Mouse (Mus musculus) cerebellum, adult 11 months (tissue): ENCODE data around the gene Itih5.

Experiments used
- DNase-seq: peaks from one replicate; pipeline ENCODE4 v3.0.0; 2022

The Itih5 gene

DNA sequence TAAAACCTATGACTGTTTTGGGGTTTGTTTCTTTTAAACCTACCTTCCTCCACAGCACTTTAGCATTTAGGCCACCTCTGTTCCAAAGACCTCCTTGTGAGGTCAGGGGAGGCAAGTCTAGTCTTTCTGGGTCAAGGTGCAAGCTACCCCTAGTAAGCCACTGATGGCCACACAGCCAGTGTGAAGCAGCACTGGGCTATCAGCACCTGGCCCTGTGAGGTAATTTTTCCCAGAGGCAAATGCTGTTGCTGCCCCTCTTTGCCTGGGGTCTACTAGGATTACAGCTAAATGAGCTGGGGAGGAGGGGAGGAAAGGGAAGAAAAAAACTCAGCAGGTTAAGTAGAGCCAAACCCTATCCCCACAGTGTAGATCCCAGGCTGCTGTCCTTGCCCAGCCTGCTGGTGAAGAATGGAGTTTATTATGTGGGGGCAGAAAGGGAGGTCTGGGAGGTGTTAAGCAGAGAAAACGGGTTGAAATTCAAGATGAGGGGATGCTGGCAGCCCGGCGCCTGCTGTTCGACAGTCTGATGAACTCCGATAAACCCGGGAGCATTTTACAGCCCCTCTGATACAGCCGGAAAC lies 110.6 kb downstream of the Itih5 start:
- DNase-seq, result no peak

- DNase-seq, result no peak
Observed at GRCm38 (mm10) chr2:10265881-10266280, 112.5 kb downstream of the Itih5 start.

DNA sequence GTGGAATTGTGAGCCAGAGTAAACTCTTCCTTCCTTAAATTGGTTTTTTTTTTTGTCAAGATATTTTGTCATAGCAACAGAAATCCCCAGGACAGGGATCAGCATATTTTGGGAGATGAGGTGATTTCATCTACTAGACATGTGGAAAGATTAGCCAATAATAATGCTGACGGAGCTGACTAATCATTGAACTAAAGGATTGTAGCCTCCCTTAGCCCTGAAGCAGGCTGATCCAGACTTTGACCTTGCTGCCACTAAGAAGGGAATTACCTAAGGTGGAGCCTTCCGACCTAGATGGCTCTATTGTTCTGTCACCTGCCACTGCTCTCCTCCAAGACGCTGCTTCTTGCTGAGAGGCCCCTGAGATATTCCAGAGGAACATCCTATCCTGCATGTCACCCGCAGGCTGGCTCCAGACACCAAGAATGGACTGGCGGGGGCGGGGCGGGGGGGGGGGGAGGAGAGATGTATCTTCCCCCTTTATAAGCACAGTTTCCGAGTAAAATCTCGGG lies 119.3 kb downstream of the Itih5 start:
- no peak for DNase-seq

GRCm38 (mm10) chr2:10273541-10274050 lies 120.2 kb downstream of the Itih5 start:
- no peak for DNase-seq

GRCm38 (mm10) chr2:10276194-10276593 lies 122.8 kb downstream of the Itih5 start:
- DNase-seq, result no peak

DNA sequence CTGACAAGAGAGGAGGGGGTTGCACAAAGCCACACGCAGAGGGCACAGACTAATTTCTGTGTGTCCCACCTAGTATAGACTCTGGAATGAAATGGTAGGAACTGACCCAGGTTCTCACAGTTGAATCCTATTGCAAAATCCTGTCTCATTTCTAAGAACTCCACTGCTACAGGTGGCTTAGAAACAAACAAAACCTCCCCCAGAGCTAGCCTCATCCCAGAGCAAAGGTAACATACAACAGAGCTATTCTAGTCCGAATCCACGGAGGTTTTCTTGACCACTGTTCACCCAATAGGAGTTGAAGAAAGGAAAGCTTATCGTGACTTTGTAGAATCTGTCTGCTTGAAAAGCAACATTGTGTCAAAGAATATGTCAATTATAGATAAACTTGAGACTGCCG lies 130.3 kb downstream of the Itih5 start:
- no peak for DNase-seq

GRCm38 (mm10) chr2:10284636-10285270 lies 131.4 kb downstream of the Itih5 start:
- no peak for DNase-seq

DNA sequence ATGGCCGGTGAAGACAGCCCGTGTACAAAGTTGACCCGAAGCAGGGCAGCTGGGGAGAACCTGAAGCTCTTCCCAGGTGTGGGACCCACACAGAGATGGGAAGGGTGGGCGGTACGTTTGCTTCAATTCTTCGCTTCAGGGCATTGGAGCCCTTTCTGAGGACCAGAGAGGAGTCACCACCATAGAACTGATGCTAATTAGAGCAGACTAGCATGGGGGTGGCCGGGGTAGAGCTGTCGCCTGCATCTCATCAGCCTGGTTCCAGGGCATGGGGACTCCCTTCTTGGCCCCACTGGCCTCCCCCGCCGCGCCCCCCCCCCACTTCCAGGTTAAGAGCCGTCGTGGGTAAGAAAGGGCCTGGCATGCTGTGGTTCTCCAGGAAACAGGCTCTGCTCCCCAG lies 132.6 kb downstream of the Itih5 start:
- no peak for DNase-seq

DNA sequence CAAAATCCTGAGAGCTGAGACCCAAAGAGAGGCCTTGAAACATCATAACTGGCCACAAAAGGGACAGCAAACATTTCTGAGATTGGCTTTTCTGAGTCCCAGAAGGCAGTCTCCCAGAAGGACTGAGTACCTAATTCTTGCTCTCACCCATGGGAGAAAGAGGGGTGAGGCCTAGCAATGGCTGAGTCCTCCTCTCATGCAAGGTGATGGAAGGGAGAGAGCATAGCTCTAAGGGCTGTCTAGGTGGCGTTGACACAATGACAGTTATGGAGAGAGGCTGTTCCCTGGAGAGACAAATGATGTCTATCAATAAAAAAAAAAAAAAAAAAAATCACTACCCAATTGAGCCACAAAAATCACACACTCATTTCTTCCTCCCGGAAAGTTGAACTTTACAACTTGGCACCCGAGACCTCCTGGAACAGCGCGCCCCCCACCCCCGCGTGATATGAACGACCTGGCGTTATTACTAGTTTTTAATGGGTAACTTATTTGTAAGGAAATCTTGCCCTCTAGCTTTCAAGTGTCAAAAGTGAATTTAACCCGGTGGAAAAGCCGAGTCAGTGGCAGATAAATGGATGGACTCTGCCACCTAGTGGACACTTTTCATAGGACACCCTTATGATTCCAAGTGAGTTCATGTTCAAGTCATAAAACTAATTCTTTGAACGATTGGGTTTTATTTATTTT lies 134.9 kb downstream of the Itih5 start:
- peak; percentile 26 for DNase-seq

- no peak for DNase-seq
Observed at GRCm38 (mm10) chr2:10288881-10289280, 135.5 kb downstream of the Itih5 start.

DNA sequence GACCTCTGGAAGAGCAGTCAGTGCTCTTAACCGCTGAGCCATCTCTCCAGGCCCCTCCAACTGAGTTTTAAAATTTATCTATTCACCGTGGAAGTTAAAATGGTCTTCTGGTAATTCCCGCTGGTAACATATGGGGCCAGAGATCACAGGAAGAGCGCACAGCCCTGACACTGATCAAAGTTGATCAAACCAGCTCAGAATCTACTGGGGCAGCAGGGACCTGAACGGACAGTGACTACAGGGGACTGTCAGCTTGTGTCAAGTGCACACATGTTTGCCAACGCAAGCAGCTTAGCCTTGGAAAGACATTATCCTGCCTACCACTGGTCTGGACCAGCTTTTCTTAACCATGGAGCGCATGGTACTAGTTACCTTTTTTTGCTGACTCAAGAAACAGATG lies 136.7 kb downstream of the Itih5 start:
- no peak for DNase-seq

DNA sequence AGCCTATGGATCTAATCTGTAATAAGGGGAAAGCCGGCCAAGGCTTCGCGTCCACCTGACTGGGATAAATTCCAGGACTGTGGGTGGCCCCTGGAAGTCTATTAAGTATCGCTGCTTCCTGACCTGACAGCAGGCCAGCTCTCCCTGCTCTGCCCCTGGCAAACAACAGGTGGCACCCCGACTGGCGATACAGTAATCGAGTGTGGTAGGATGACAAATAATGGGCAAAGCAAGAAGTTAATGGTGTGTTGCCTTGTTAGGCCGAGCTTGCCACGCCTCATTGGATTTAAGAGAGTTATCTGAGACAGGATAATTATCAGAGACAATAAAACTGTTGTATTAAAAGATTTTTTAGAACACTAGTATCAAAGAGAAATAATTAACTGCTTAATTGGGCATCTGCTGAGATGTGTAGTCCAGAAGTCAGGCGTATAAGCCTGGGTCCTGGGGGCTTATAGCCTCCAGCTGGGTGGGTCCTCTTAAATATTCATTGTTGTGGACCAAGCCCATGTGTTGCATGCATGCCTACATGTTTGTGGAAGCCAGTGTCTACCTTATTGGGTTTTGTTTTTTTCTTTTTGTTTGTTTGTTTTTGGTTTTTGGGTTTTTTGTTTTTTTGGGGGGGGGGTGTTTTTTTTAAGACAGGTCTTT lies 140.3 kb downstream of the Itih5 start:
- DNase-seq, result no peak

DNA sequence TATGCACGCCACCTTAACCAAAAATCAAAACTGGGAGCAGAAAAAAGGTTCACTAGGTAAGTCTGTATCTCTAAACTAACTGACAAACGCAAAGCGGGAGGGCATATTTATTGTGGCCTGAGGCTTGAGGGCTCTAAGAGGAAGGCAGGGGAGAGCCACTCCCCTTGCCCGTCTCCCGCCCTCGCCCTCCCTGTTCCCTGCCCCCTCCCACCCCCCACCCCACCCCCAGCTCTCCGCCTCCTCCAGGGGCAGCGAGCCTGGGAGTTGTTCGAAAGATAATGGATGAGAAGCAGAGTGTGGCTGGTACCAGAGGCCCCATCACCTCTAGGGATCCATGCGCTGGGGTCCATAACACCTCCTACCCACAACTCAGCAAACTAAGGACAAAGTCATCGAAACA lies 142.5 kb downstream of the Itih5 start:
- no peak for DNase-seq

DNA sequence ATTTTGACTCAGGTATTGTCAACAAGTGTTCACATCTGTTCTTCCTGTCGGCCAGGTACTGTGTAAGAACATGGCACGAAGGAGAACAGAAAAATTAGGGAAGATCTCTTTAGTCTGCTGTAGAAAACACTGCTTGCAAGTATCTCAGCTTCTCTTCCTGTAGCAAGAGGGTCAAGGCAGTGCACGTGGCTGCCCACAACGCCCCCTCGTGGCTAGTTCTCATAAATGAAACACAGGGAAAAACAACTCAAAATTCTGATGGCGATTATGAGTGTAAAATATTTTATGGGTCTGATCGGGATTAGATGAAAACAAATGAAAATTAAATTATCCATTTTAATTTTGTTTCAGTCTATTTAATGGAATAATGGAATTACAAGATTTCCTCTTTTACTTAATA lies 146.9 kb downstream of the Itih5 start:
- DNase-seq, result no peak

DNA sequence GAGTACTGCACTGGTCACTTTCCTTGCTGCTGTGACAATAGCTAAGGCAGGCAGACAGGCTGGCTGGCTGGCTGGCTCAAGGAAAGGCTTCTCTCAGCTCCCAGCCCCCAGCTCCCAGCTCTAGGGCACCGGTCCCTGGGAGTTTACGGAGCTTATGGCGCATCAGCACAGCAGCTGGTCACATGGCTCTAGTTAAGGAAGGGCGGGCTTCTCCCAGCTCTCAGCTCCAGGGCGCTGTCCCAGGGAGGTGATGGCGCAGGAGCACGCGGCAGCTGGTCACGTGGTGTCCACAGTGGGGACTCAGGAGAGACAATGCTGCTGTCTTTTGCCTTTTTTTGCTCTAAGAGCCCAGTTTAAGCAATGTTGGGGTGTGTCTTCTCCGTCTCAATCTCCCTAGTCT lies 147.4 kb downstream of the Itih5 start:
- no peak for DNase-seq

DNA sequence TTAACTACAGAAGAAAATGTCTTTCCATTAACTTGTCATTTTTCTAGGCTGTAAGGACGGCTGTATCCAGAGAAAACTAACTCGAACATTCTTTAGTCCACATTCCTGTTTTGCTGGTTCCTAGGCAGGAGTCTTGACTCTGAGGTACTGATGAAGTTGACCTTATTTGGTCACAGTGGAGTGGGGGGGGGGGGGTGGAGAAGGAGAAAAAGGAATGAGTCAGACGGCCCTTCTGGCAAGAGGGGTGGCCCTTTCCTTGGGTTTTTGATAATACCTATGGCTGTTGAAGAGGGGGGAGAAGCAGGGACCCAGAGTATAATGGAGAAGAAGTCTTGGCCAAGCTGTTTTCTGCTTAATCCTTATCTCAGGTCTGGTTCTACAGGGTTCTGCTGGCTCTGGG lies 148.0 kb downstream of the Itih5 start:
- DNase-seq, result no peak

GRCm38 (mm10) chr2:10301997-10302396 lies 148.6 kb downstream of the Itih5 start:
- DNase-seq, result no peak

GRCm38 (mm10) chr2:10304911-10305310 lies 151.5 kb downstream of the Itih5 start:
- DNase-seq, result no peak
